Mouse (Mus musculus) lung, embryonic 15.5 days (tissue): ENCODE data around the gene Nhlh1. TPM values are rescaled to one million over a fixed set of nuclear protein-coding genes. Genes with fewer than 3 reads are reported as not detected.

ENCODE experiments used
- ATAC-seq: fragments of 200-750 bp; cut with Nextera tagmentation; 2 replicates; pipeline ENCODE4 v1.8.0; 2017; ENCODE audit warnings: moderate number of reproducible peaks, borderline replicate concordance; ENCODE audit not compliant: low FRiP score, low TSS enrichment; ENCODE audit errors: extremely low read depth
- H3K27ac ChIP-seq: fragments of 300-500 bp; sonication (generic); 2 replicates; pipeline ENCODE4 v1.5.1; 2015; ENCODE audit warnings: moderate library complexity, mild to moderate bottlenecking, inconsistent platforms
- H3K27me3 ChIP-seq: fragments of 300-500 bp; sonication (generic); 2 replicates; pipeline ENCODE4 v1.6.1; 2015; ENCODE audit warnings: inconsistent platforms
- H3K36me3 ChIP-seq: fragments of 300-500 bp; sonication (generic); 2 replicates; pipeline ENCODE4 v1.6.1; 2015; ENCODE audit warnings: inconsistent platforms
- H3K4me1 ChIP-seq: fragments of 300-500 bp; sonication (generic); 2 replicates; pipeline ENCODE4 v1.6.1; 2015; ENCODE audit warnings: inconsistent platforms
- H3K4me2 ChIP-seq: fragments of 300-500 bp; sonication (generic); 2 replicates; pipeline ENCODE4 v1.6.1; 2015; ENCODE audit warnings: inconsistent platforms, mild to moderate bottlenecking, moderate library complexity
- H3K4me3 ChIP-seq: fragments of 300-500 bp; sonication (generic); 2 replicates; pipeline ENCODE4 v1.5.1; 2015; ENCODE audit warnings: mild to moderate bottlenecking, inconsistent platforms
- H3K9ac ChIP-seq: fragments of 300-500 bp; sonication (generic); 2 replicates; pipeline ENCODE4 v1.6.1; 2015; ENCODE audit warnings: inconsistent platforms
- H3K9me3 ChIP-seq: fragments of 300-500 bp; sonication (generic); 2 replicates; pipeline ENCODE4 v1.6.1; 2016; ENCODE audit warnings: inconsistent platforms
- WGBS: fragments of 180-500 bp; shearing (Covaris S2); methylation state at CpG from one replicate; pipeline ENCODE4 v1.1.7; 2015; 5-methylcytosine and 5-hydroxymethylcytosine counted together
- polyA plus RNA-seq: library from polyadenylated mRNA; unstranded; fragments of >200 nt; fragmentation: Nextera tagmentation; extraction: Ambion mirVana; gene quantifications from 2 replicates; pipeline ENCODE4 v1.2.1, GENCODE M21; 2015

Nhlh1 gene
- polyA plus RNA-seq, 1 experiment from 2014 or later: not detected

- Histone ChIP-seq H3K4me2 (no peak overlapping the region), H3K9ac (no peak overlapping the region), H3K36me3 (peaks cover 97% of the 10 kb centered on the region), H3K27ac (no peak overlapping the region), H3K9me3 (no peaks in the 10 kb centered on the region), H3K27me3 (no peaks in the 10 kb centered on the region), H3K4me3 (no peak overlapping the region), H3K4me1 (no peaks in the 10 kb centered on the region)
- WGBS: 78% methylated on average over 4 of the region's 4 CpGs
- ATAC-seq: no peak
These were observed 14.2 kb upstream of the Nhlh1 start for GRCm38 (mm10) chr1:172071556-172071955.

GRCm38 (mm10) chr1:172070227-172070626 lies 12.9 kb upstream of the Nhlh1 start:
- Histone ChIP-seq H3K36me3 (peaks cover 99% of the 10 kb centered on the region), H3K4me2 (no peak overlapping the region), H3K27me3 (no peaks in the 10 kb centered on the region), H3K9me3 (no peaks in the 10 kb centered on the region), H3K9ac (no peak overlapping the region), H3K4me1 (no peaks in the 10 kb centered on the region), H3K27ac (no peak overlapping the region), H3K4me3 (no peak overlapping the region)
- no peak for ATAC-seq
- 59% methylated on average over 6 of the region's 6 CpGs for WGBS

- Histone ChIP-seq H3K9ac (no peak overlapping the region), H3K27ac (no peak overlapping the region), H3K9me3 (no peaks in the 10 kb centered on the region), H3K4me1 (no peaks in the 10 kb centered on the region), H3K36me3 (peaks cover 55% of the 10 kb centered on the region), H3K4me2 (no peak overlapping the region), H3K27me3 (no peaks in the 10 kb centered on the region), H3K4me3 (no peak overlapping the region)
- ATAC-seq: no peak
- 75% methylated on average over 12 of the region's 13 CpGs for WGBS
These were observed 7.3 kb upstream of the Nhlh1 start for GRCm38 (mm10) chr1:172064613-172065141.

- H3K36me3 ChIP-seq: peaks cover 43% of the 10 kb centered on the region
- no peaks in the 10 kb centered on the region for H3K27me3 ChIP-seq
- 35% methylated on average over 4 of the region's 4 CpGs for WGBS
- no peak for ATAC-seq
- no peak overlapping the region for H3K9ac ChIP-seq
- no peaks in the 10 kb centered on the region for H3K4me1 ChIP-seq
- H3K4me3 ChIP-seq: no peak overlapping the region
- H3K27ac ChIP-seq: no peak overlapping the region
- no peaks in the 10 kb centered on the region for H3K9me3 ChIP-seq
- no peak overlapping the region for H3K4me2 ChIP-seq
These were observed 6.1 kb upstream of the Nhlh1 start for GRCm38 (mm10) chr1:172063291-172064023.

GRCm38 (mm10) chr1:172062101-172062500 lies 4.7 kb upstream of the Nhlh1 start:
- Histone ChIP-seq H3K27me3 (0 out of 2 replicates have a peak, but pooled peaks cover under 1% of the 10 kb centered on the region), H3K4me2 (no peak overlapping the region), H3K27ac (no peak overlapping the region), H3K9me3 (no peaks in the 10 kb centered on the region), H3K9ac (no peak overlapping the region), H3K4me1 (no peaks in the 10 kb centered on the region), H3K4me3 (no peak overlapping the region), H3K36me3 (peaks cover 29% of the 10 kb centered on the region)
- ATAC-seq: no peak
- WGBS: 77% methylated on average over 2 of the region's 2 CpGs

- Histone ChIP-seq H3K4me2 (no peak overlapping the region), H3K36me3 (peaks cover 20% of the 10 kb centered on the region), H3K4me3 (no peak overlapping the region), H3K9me3 (no peaks in the 10 kb centered on the region), H3K27ac (no peak overlapping the region), H3K4me1 (no peaks in the 10 kb centered on the region), H3K27me3 (peaks cover 10% of the 10 kb centered on the region), H3K9ac (no peak overlapping the region)
- 0 out of 2 replicates have a peak, but pooled peaks have one; percentile 15 for ATAC-seq
- 21% methylated on average over 8 of the region's 8 CpGs for WGBS
These were observed 3.8 kb upstream of the Nhlh1 start for GRCm38 (mm10) chr1:172061217-172061616.

GRCm38 (mm10) chr1:172060659-172061058 lies 3.3 kb upstream of the Nhlh1 start:
- ATAC-seq: no peak
- 47% methylated on average over 4 of the region's 4 CpGs for WGBS

GRCm38 (mm10) chr1:172058874-172059273 lies 1.5 kb upstream of the Nhlh1 start:
- Histone ChIP-seq H3K36me3 (no peaks in the 10 kb centered on the region), H3K4me3 (no peak overlapping the region), H3K9me3 (no peaks in the 10 kb centered on the region), H3K4me2 (no peak overlapping the region), H3K9ac (no peak overlapping the region), H3K27me3 (peaks cover 32% of the 10 kb centered on the region), H3K4me1 (peaks cover 4% of the 10 kb centered on the region), H3K27ac (no peak overlapping the region)
- ATAC-seq: no peak
- WGBS: 61% methylated on average over 7 of the region's 7 CpGs

More at GRCm38 (mm10) chr1:172060659-172061058, 3.3 kb upstream of the Nhlh1 start:
- no peaks in the 10 kb centered on the region for H3K9me3 ChIP-seq
- H3K4me1 ChIP-seq: no peaks in the 10 kb centered on the region
- H3K4me3 ChIP-seq: no peak overlapping the region
- H3K36me3 ChIP-seq: peaks cover 16% of the 10 kb centered on the region
- no peak overlapping the region for H3K27ac ChIP-seq
- H3K9ac ChIP-seq: no peak overlapping the region
- no peak overlapping the region for H3K4me2 ChIP-seq
- H3K27me3 ChIP-seq: peaks cover 15% of the 10 kb centered on the region

- Histone ChIP-seq H3K4me2 (no peak overlapping the region), H3K27me3 (peaks cover 38% of the 10 kb centered on the region), H3K9ac (no peak overlapping the region), H3K9me3 (no peaks in the 10 kb centered on the region), H3K27ac (no peak overlapping the region), H3K4me3 (no peak overlapping the region), H3K4me1 (peaks cover 10% of the 10 kb centered on the region), H3K36me3 (no peaks in the 10 kb centered on the region)
- WGBS: 63% methylated on average over 6 of the region's 6 CpGs
- ATAC-seq: no peak
These were observed 948 bp upstream of the Nhlh1 start for GRCm38 (mm10) chr1:172058321-172058720.

- no peaks in the 10 kb centered on the region for H3K9me3 ChIP-seq
- H3K4me1 ChIP-seq: peaks cover 14% of the 10 kb centered on the region
- H3K4me3 ChIP-seq: no peak overlapping the region
- H3K27me3 ChIP-seq: peaks cover 55% of the 10 kb centered on the region
- H3K4me2 ChIP-seq: no peak overlapping the region
- 61% methylated on average over 4 of the region's 4 CpGs for WGBS
- no peak overlapping the region for H3K27ac ChIP-seq
- ATAC-seq: no peak
- H3K9ac ChIP-seq: no peak overlapping the region
- H3K36me3 ChIP-seq: no peaks in the 10 kb centered on the region
These were observed 1.1 kb downstream of the Nhlh1 start for GRCm38 (mm10) chr1:172056251-172056650.

GRCm38 (mm10) chr1:172053541-172054440 lies 3.6 kb downstream of the Nhlh1 start:
- H3K27me3 ChIP-seq: peaks cover 59% of the 10 kb centered on the region
- no peaks in the 10 kb centered on the region for H3K9me3 ChIP-seq
- WGBS: 2% methylated on average over 42 of the region's 42 CpGs
- no peaks in the 10 kb centered on the region for H3K36me3 ChIP-seq
- no peak overlapping the region for H3K27ac ChIP-seq
- ATAC-seq: 0 out of 2 replicates have a peak, but pooled peaks have one; percentile 17
- H3K4me1 ChIP-seq: peaks cover 14% of the 10 kb centered on the region
- peak overlapping the region; percentile 34 for H3K4me3 ChIP-seq
- peak overlapping the region; percentile 73 for H3K4me2 ChIP-seq
- H3K9ac ChIP-seq: peak overlapping the region; percentile 5; the same call in 1 of the 2 replicates
